In genomic region chr15:36979159-36979487, GRCm38 (mm10) we compare ENCODE assay signal across 7 mouse cellular contexts. TPM values are rescaled to one million over a fixed set of nuclear protein-coding genes. Genes with fewer than 3 reads are reported as not detected.
A peak's percentile ranks its signal among the peaks of the same experiment; 100 is the strongest.
DNase-seq lines count a peak whose midpoint lies in the region; ATAC-seq lines count a peak whose summit lies in the region.

No protein-coding gene starts in this region.

- no peak overlapping the region for H3K27ac ChIP-seq in lung, embryonic 16.5 days (ENCODE audit: low read length)
- H3K27ac ChIP-seq in forebrain, embryonic 16.5 days (ENCODE audit: low read length), result peak overlapping the region; percentile 84
- no peak overlapping the region for H3K27ac ChIP-seq in limb, embryonic 13.5 days
- no peak overlapping the region for H3K27ac ChIP-seq in stomach, embryonic 14.5 days (ENCODE audit: low read length)

- 24% methylated on average over 5 of the region's 5 CpGs for WGBS in lung, embryonic 16.5 days
- 15% methylated on average over 5 of the region's 5 CpGs for WGBS in forebrain, embryonic 16.5 days
- 41% methylated on average over 5 of the region's 5 CpGs for WGBS in limb, embryonic 13.5 days
- 38% methylated on average over 5 of the region's 5 CpGs for WGBS in stomach, embryonic 14.5 days

- no peaks in the 10 kb centered on the region for H3K9me3 ChIP-seq in lung, embryonic 16.5 days (ENCODE audit: control insufficient read depth, low read length)
- H3K9me3 ChIP-seq in forebrain, embryonic 16.5 days (ENCODE audit: control insufficient read depth, low read length), result no peaks in the 10 kb centered on the region
- no peaks in the 10 kb centered on the region for H3K9me3 ChIP-seq in limb, embryonic 13.5 days
- H3K9me3 ChIP-seq in stomach, embryonic 14.5 days (ENCODE audit: control insufficient read depth, low read depth, low read length), result no peaks in the 10 kb centered on the region

- H3K27me3 ChIP-seq in lung, embryonic 16.5 days (ENCODE audit: control insufficient read depth, insufficient read depth, low read depth, low read length), result no peaks in the 10 kb centered on the region
- H3K27me3 ChIP-seq in forebrain, embryonic 16.5 days (replicated peaks; ENCODE audit: control insufficient read depth, insufficient read depth, low read length), result no peaks in the 10 kb centered on the region
- no peaks in the 10 kb centered on the region for H3K27me3 ChIP-seq in limb, embryonic 13.5 days
- no peaks in the 10 kb centered on the region for H3K27me3 ChIP-seq in stomach, embryonic 14.5 days (ENCODE audit: control insufficient read depth, insufficient read depth, low read length)

- no peak overlapping the region for H3K4me3 ChIP-seq in lung, embryonic 16.5 days (ENCODE audit: low read length)
- H3K4me3 ChIP-seq in forebrain, embryonic 16.5 days (replicated peaks; ENCODE audit: low read length), result peak overlapping the region; percentile 47
- H3K4me3 ChIP-seq in limb, embryonic 13.5 days, result peak overlapping the region; percentile 43
- peak overlapping the region; percentile 22; the same call in 1 of the 2 replicates for H3K4me3 ChIP-seq in stomach, embryonic 14.5 days (ENCODE audit: low read depth, low read length)

- H3K36me3 ChIP-seq in lung, embryonic 16.5 days (ENCODE audit: control insufficient read depth, insufficient read depth, low read length), result no peaks in the 10 kb centered on the region
- no peaks in the 10 kb centered on the region for H3K36me3 ChIP-seq in forebrain, embryonic 16.5 days (ENCODE audit: control insufficient read depth, insufficient read depth)
- H3K36me3 ChIP-seq in limb, embryonic 13.5 days, result no peaks in the 10 kb centered on the region
- H3K36me3 ChIP-seq in stomach, embryonic 14.5 days (ENCODE audit: control insufficient read depth, insufficient read depth, low read length), result no peaks in the 10 kb centered on the region

- H3K4me1 ChIP-seq in lung, embryonic 16.5 days (replicated peaks; ENCODE audit: control insufficient read depth, insufficient read depth, low read length), result peaks cover 7% of the 10 kb centered on the region
- peaks cover 14% of the 10 kb centered on the region for H3K4me1 ChIP-seq in forebrain, embryonic 16.5 days (replicated peaks; ENCODE audit: control insufficient read depth, insufficient read depth, low read length)
- peaks cover 24% of the 10 kb centered on the region for H3K4me1 ChIP-seq in limb, embryonic 13.5 days
- peaks cover 6% of the 10 kb centered on the region for H3K4me1 ChIP-seq in stomach, embryonic 14.5 days (ENCODE audit: control insufficient read depth, insufficient read depth, low read length)

- ATAC-seq in lung, embryonic 16.5 days (ENCODE audit: low read depth), result no peak
- ATAC-seq in forebrain, embryonic 16.5 days, result peak; percentile 41
- no peak for ATAC-seq in limb, embryonic 13.5 days (ENCODE audit: low FRiP score, low read depth)
- no peak for ATAC-seq in stomach, embryonic 14.5 days (ENCODE audit: insufficient number of reproducible peaks, insufficient read depth, low FRiP score, low read depth)

- DNase-seq in lung, postnatal 4 days, result no peak
- no peak for DNase-seq in adrenal gland, adult 18-20 months (ENCODE audit: low spot score in 2 of 2)
- no peak for DNase-seq in cerebellum, postnatal 36 days

- peak overlapping the region; percentile 69 for H3K4me2 ChIP-seq in lung, embryonic 16.5 days (ENCODE audit: low read depth, low read length)
- peak overlapping the region; percentile 55 for H3K4me2 ChIP-seq in forebrain, embryonic 16.5 days (ENCODE audit: low read length)
- H3K4me2 ChIP-seq in limb, embryonic 13.5 days (replicated peaks), result peak overlapping the region; percentile 70
- H3K4me2 ChIP-seq in stomach, embryonic 14.5 days (replicated peaks; ENCODE audit: low read depth, low read length), result peak overlapping the region; percentile 54

- peak overlapping the region; percentile 54; the same call in 1 of the 2 replicates for H3K9ac ChIP-seq in lung, embryonic 16.5 days (ENCODE audit: low read length)
- peak overlapping the region; percentile 58 for H3K9ac ChIP-seq in forebrain, embryonic 16.5 days (replicated peaks; ENCODE audit: low read depth, low read length)
- H3K9ac ChIP-seq in limb, embryonic 13.5 days, result peak overlapping the region; percentile 51
- H3K9ac ChIP-seq in stomach, embryonic 14.5 days (replicated peaks; ENCODE audit: low read depth, low read length), result no peak overlapping the region

RNA-seq across cellular contexts. Expression of gene Zfp706, which starts 28.4 kb away (rescaled TPM):
- 415 and 452 TPM in 2 replicates for polyA plus RNA-seq in lung, embryonic 16.5 days (2015; fragmentation: Nextera tagmentation; extraction: Ambion mirVana)
- polyA plus RNA-seq in forebrain, embryonic 16.5 days (2015; fragmentation: Nextera tagmentation; extraction: Ambion mirVana), result 479 and 536 TPM in 2 replicates
- polyA plus RNA-seq in limb, embryonic 13.5 days (2015; fragmentation: Nextera tagmentation; extraction: Ambion mirVana), result 434 and 448 TPM in 2 replicates
- 417 and 432 TPM in 2 replicates for polyA plus RNA-seq in stomach, embryonic 14.5 days (2014; fragmentation: Nextera tagmentation; extraction: Ambion mirVana)
- 100 to 1,000 TPM; 188 to 240 TPM for total RNA-seq in adrenal gland, adult 18-20 months (2021)
